Mouse (Mus musculus) myocyte (in vitro differentiated cells): Measurements from ENCODE around the gene Gm10271. TPM values are rescaled to one million over a fixed set of nuclear protein-coding genes. Genes with fewer than 3 reads are reported as not detected.
A peak's percentile ranks its signal among the peaks of the same experiment; 100 is the strongest.

ENCODE experiments used
- H3K27me3 ChIP-seq: one replicate; pipeline ENCODE4 v1.6.1; 2011; ENCODE audit not compliant: control insufficient read depth, insufficient read depth, insufficient read length
- H3K36me3 ChIP-seq: one replicate; pipeline ENCODE4 v1.6.1; 2011; ENCODE audit not compliant: control insufficient read depth, insufficient read depth
- H3K4me2 ChIP-seq: one replicate; pipeline ENCODE4 v1.6.1; 2011; ENCODE audit warnings: low read depth, control low read depth
- H3K4me3 ChIP-seq: one replicate; pipeline ENCODE4 v1.5.1; 2011; ENCODE audit warnings: mild to moderate bottlenecking, control low read depth, moderate library complexity
- H3K79me2 ChIP-seq: one replicate; pipeline ENCODE4 v1.6.1; 2011; ENCODE audit not compliant: control insufficient read depth, insufficient read depth
- H3ac ChIP-seq: one replicate; pipeline ENCODE4 v1.6.1; 2011; ENCODE audit not compliant: control insufficient read depth, insufficient read length
- CEBPB ChIP-seq: IDR thresholded peaks from 2 replicates; pipeline ENCODE4 v1.6.1; 2011; ENCODE audit warnings: mild to moderate bottlenecking, moderate library complexity; ENCODE audit not compliant: poor library complexity, insufficient read depth, severe bottlenecking
- E2F4 ChIP-seq: IDR thresholded peaks from one replicate; pipeline ENCODE4 v1.6.1; 2011; ENCODE audit warnings: mild to moderate bottlenecking, control low read depth, moderate library complexity; ENCODE audit not compliant: insufficient read depth
- MAX ChIP-seq: IDR thresholded peaks from one replicate; pipeline ENCODE4 v1.6.1; 2011; ENCODE audit warnings: low read depth, mild to moderate bottlenecking, control low read depth
- MYOD1 ChIP-seq, 3 experiments: IDR thresholded peaks; one replicate each; pipeline ENCODE4 v1.6.1; 2011; ENCODE audit warnings: control low read depth in 2 of 3, low read depth in 2 of 3, mild to moderate bottlenecking in 2 of 3, moderate library complexity in 1 of 3; ENCODE audit not compliant: insufficient read length in 2 of 3, control insufficient read depth in 1 of 3
- MYOG ChIP-seq, 3 experiments: IDR thresholded peaks; one replicate each; pipeline ENCODE4 v1.6.1; 2011; ENCODE audit warnings: control low read depth in 2 of 3, low read depth in 2 of 3, mild to moderate bottlenecking in 2 of 3; ENCODE audit not compliant: insufficient read length in 2 of 3, control insufficient read depth in 1 of 3, insufficient read depth in 1 of 3
- POLR2A ChIP-seq: IDR thresholded peaks from one replicate; pipeline ENCODE4 v1.6.1; 2011; ENCODE audit warnings: low read depth, mild to moderate bottlenecking, control low read depth, moderate library complexity; ENCODE audit not compliant: insufficient read length
- POLR2AphosphoS2 ChIP-seq: IDR thresholded peaks from one replicate; pipeline ENCODE4 v1.6.1; 2011; ENCODE audit warnings: low read depth, control low read depth; ENCODE audit not compliant: insufficient read length
- REST ChIP-seq: IDR thresholded peaks from one replicate; pipeline ENCODE4 v1.6.1; 2011; ENCODE audit warnings: mild to moderate bottlenecking, control low read depth, moderate library complexity; ENCODE audit not compliant: insufficient read depth, insufficient read length
- SRF ChIP-seq: IDR thresholded peaks from one replicate; pipeline ENCODE4 v1.6.1; 2011; ENCODE audit warnings: low read depth; ENCODE audit not compliant: control insufficient read depth, insufficient read length
- TCF12 ChIP-seq: IDR thresholded peaks from one replicate; pipeline ENCODE4 v1.6.1; 2011; ENCODE audit warnings: mild to moderate bottlenecking, control low read depth; ENCODE audit not compliant: poor library complexity, insufficient read depth, severe bottlenecking
- TCF3 ChIP-seq: IDR thresholded peaks from one replicate; pipeline ENCODE4 v1.6.1; 2011; ENCODE audit warnings: low read depth, control low read depth; ENCODE audit not compliant: insufficient read length
- USF1 ChIP-seq: IDR thresholded peaks from one replicate; pipeline ENCODE4 v1.6.1; 2011; ENCODE audit warnings: low read depth, mild to moderate bottlenecking, control low read depth, moderate library complexity
- polyA plus RNA-seq: library from polyadenylated mRNA; unstranded; fragments of >200 nt; fragmentation: generic; extraction: Trizol; gene quantifications from one replicate; pipeline ENCODE4 v1.2.1, GENCODE M21; 2012; ENCODE audit warnings: missing spikeins

Gm10271 gene
- polyA plus RNA-seq, 1 experiment: not detected

GRCm38 (mm10) chr10:117004695-117005094 is 32.3 kb upstream of the Gm10271 start:
- no peaks in the 10 kb centered on the region for H3K27me3 ChIP-seq
- H3K4me3 ChIP-seq: no peak overlapping the region
- no peak overlapping the region for H3K4me2 ChIP-seq
- H3K79me2 ChIP-seq: no peaks in the 10 kb centered on the region
- no peak for TF ChIP-seq POLR2AphosphoS2
- no peak for TF ChIP-seq SRF
- no peak for TF ChIP-seq TCF12
- no peak for TF ChIP-seq MAX
- TF ChIP-seq CEBPB: no peak
- TF ChIP-seq USF1: no peak
- TF ChIP-seq MYOD1 (IDR thresholded peaks at IDR 0.05; ENCODE audit: control insufficient read depth in 1 of 3, insufficient read length in 2 of 3, low read depth in 2 of 3): no peak
- no peak for TF ChIP-seq MYOG (IDR thresholded peaks at IDR 0.05; ENCODE audit: control insufficient read depth in 1 of 3, insufficient read depth in 1 of 3, insufficient read length in 2 of 3, low read depth in 2 of 3)
- TF ChIP-seq E2F4: no peak
- no peak for TF ChIP-seq POLR2A
- TF ChIP-seq REST: no peak
- TF ChIP-seq TCF3: no peak
- H3ac ChIP-seq: no peak overlapping the region
- no peaks in the 10 kb centered on the region for H3K36me3 ChIP-seq

- TF ChIP-seq TCF3: no peak
- no peak for TF ChIP-seq POLR2A
- TF ChIP-seq USF1: no peak
- TF ChIP-seq E2F4: no peak
- TF ChIP-seq MYOD1 (IDR thresholded peaks at IDR 0.05; ENCODE audit: control insufficient read depth in 1 of 3, insufficient read length in 2 of 3, low read depth in 2 of 3): no peak
- no peak for TF ChIP-seq MYOG (IDR thresholded peaks at IDR 0.05; ENCODE audit: control insufficient read depth in 1 of 3, insufficient read depth in 1 of 3, insufficient read length in 2 of 3, low read depth in 2 of 3)
- no peak for TF ChIP-seq POLR2AphosphoS2
- no peak for TF ChIP-seq TCF12
- no peak for TF ChIP-seq CEBPB
- TF ChIP-seq MAX: no peak
- no peak for TF ChIP-seq REST
- no peak overlapping the region for H3ac ChIP-seq
- H3K4me2 ChIP-seq: no peak overlapping the region
- no peak overlapping the region for H3K4me3 ChIP-seq
- no peaks in the 10 kb centered on the region for H3K27me3 ChIP-seq
- H3K36me3 ChIP-seq: no peaks in the 10 kb centered on the region
- no peaks in the 10 kb centered on the region for H3K79me2 ChIP-seq
Measured at GRCm38 (mm10) chr10:117000975-117001374, 28.6 kb upstream of the Gm10271 start.

GRCm38 (mm10) chr10:116998716-116999455 is 26.5 kb upstream of the Gm10271 start:
- no peak for TF ChIP-seq POLR2A
- TF ChIP-seq TCF12: no peak
- TF ChIP-seq REST: no peak
- no peak for TF ChIP-seq E2F4
- TF ChIP-seq CEBPB: no peak
- no peak for TF ChIP-seq SRF
- no peak for TF ChIP-seq MYOG (IDR thresholded peaks at IDR 0.05; ENCODE audit: control insufficient read depth in 1 of 3, insufficient read depth in 1 of 3, insufficient read length in 2 of 3, low read depth in 2 of 3)
- TF ChIP-seq USF1: no peak
- TF ChIP-seq TCF3: no peak
- no peak for TF ChIP-seq MAX
- no peak for TF ChIP-seq POLR2AphosphoS2
- TF ChIP-seq MYOD1 (IDR thresholded peaks at IDR 0.05; ENCODE audit: control insufficient read depth in 1 of 3, insufficient read length in 2 of 3, low read depth in 2 of 3): no peak
- Histone ChIP-seq H3K4me3 (no peak overlapping the region), H3K79me2 (no peaks in the 10 kb centered on the region), H3ac (no peak overlapping the region), H3K27me3 (no peaks in the 10 kb centered on the region), H3K36me3 (no peaks in the 10 kb centered on the region), H3K4me2 (no peak overlapping the region)

GRCm38 (mm10) chr10:116996236-116996600 is 23.8 kb upstream of the Gm10271 start:
- no peak overlapping the region for H3ac ChIP-seq
- no peaks in the 10 kb centered on the region for H3K36me3 ChIP-seq
- TF ChIP-seq MYOG (IDR thresholded peaks at IDR 0.05; ENCODE audit: control insufficient read depth in 1 of 3, insufficient read depth in 1 of 3, insufficient read length in 2 of 3, low read depth in 2 of 3) (peak in 1 of 3 experiments; percentile 55), MAX (no peak), TCF12 (no peak), TCF3 (no peak), SRF (no peak), POLR2A (peak; percentile 31), USF1 (no peak), MYOD1 (IDR thresholded peaks at IDR 0.05; ENCODE audit: control insufficient read depth in 1 of 3, insufficient read length in 2 of 3, low read depth in 2 of 3) (peak in 1 of 3 experiments; percentile 69), E2F4 (no peak), CEBPB (no peak), POLR2AphosphoS2 (no peak), REST (no peak)
- no peak overlapping the region for H3K4me3 ChIP-seq
- peak overlapping the region; percentile 69 for H3K4me2 ChIP-seq
- no peaks in the 10 kb centered on the region for H3K27me3 ChIP-seq
- H3K79me2 ChIP-seq: no peaks in the 10 kb centered on the region
